Mouse (Mus musculus) spleen, adult 2 months (tissue): ENCODE results near the gene Preb.

Source experiments
- CTCF ChIP-seq: fragments of 200-500 bp; IDR thresholded peaks from 2 replicates; pipeline ENCODE4 v1.5.1; 2011; ENCODE audit warnings: mild to moderate bottlenecking, inconsistent platforms; ENCODE audit not compliant: insufficient read depth, insufficient read length, insufficient replicate concordance; ENCODE audit errors: extremely low read depth
- POLR2A ChIP-seq: fragments of 200-500 bp; IDR thresholded peaks from 2 replicates; pipeline ENCODE4 v1.6.1; 2011; ENCODE audit warnings: low read depth, low read length, inconsistent platforms

- TF ChIP-seq CTCF (no peak), POLR2A (no peak)
These were observed 2.3 kb downstream of the Preb start for GRCm38 (mm10) chr5:30957891-30958290.
